Mouse (Mus musculus) heart, adult 8-10 months (tissue): ENCODE measurements around the gene Zfp933. TPM values are rescaled to one million over a fixed set of nuclear protein-coding genes. Genes with fewer than 3 reads are reported as not detected.
"Not testable (repeated sequence)": the region's sequence is repeated elsewhere in the genome, so short reads cannot be mapped to it uniquely, and the experiment has no call there.

Experiments used
- DNase-seq: peaks from one replicate; pipeline ENCODE4 v3.0.0; 2022; ENCODE audit warnings: low spot score
- total RNA-seq, 4 experiments: library from RNA; stranded (reverse); gene quantifications; 2 replicates each; pipeline ENCODE4 v1.2.4; 2022

Gene Zfp933
- total RNA-seq, 4 experiments from 2014 or later, result 8.1 to 12.7 (median 11.4) TPM

- DNase-seq, result no peak
These were observed 13.9 kb upstream of the Zfp933 start for GRCm38 (mm10) chr4:147862051-147862450.

DNA sequence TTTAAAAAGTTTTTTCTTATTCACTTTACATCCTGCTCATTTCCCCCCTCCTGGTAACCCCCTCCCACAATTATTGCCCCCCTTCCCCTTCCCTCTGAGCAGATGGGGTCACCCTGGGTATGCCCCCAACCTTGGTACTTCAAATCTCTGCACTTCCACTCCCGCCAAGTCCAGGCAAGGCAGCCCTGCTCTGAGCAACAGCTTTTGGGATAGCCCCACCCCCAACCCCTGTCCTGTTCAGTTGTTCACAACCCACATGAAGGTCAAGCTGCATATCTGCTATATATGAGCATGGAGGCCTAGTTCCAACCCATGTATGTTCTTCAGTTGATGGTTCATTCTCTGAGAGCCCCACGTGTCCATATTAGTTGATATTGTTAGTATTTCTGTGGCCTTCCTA lies 2.6 kb upstream of the Zfp933 start:
- DNase-seq, result no peak

DNA sequence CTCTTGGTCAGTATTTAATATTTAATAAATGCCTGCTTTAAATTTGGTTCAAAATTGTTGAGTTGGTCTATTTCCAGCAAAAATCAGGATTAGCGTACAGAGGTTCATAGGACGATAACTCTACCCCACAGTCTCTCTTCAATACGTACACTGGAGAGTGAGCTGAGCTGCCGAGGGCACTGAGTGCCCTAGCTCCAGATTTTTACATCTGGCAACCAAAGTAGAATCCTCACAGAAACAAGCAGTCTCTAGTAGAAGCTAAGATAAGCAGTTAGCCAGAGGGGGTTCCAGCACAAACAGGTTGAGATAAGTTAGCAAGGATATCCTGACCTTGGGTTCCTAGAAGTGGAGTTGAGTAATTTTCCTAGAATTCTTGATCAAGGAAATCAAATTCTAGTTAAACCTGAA lies 422 bp upstream of the Zfp933 start:
- no peak for DNase-seq

DNA sequence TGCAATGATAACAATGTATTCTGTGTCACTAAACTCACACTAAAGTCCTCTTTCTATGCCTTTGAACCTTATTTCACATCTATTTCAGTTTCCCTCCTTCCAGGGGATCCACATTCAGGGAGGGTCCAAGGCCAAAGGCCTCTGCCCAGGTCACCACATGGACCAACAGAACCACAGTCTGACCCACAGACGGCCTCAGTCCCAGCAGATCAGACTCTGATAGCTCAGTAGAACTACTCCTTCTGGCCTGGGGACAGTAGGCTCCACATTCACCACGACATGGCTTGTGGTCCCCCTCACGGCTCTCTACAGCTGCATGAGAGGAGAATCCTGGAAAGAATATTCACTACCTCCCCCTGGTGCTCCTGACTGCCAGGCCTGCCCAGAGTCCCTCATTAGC lies 5.3 kb downstream of the Zfp933 start:
- DNase-seq, result no peak

GRCm38 (mm10) chr4:147839282-147839681 lies 8.9 kb downstream of the Zfp933 start:
- peak; percentile 25 for DNase-seq

DNA sequence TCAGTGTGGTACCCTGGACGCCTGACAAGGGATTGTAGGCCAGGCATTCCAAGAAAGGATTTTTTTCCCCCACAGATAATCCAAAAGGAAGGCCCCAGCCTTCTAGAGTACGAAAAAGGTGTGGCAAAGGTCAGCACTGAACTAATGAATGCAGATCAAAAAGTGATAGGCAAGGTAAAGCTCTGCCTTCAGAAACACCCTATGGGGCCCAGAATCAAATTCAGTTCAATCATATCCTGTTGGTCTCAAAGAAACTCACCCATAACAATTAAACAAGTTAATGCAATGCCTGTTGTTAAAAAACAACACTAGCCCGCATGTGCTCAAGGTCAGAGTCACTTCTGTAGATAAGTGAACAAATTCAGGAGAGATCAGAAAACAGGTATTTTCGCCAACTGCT lies 23.8 kb downstream of the Zfp933 start:
- DNase-seq, result no peak

- not testable (repeated sequence) for DNase-seq
These were observed 26.8 kb downstream of the Zfp933 start for GRCm38 (mm10) chr4:147821414-147821813.

DNA sequence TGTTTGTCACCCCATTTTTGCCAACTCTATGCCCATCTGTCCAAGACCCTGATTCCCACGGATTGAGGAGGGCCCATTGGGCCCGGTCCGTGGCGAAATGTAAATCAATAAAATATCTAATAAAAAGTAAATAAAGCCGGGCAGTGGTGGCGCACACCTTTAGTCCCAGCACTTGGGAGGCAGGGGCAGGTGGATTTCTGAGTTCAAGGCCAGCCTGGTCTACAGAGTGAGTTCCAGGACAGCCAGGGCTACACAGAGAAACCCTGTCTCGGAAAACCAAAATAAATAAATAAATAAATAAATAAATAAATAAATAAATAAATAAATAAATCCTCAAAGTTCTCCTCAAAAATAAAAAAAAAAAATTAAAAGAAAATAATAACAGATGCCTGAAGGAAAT lies 28.5 kb downstream of the Zfp933 start:
- DNase-seq, result not testable (repeated sequence)

DNA sequence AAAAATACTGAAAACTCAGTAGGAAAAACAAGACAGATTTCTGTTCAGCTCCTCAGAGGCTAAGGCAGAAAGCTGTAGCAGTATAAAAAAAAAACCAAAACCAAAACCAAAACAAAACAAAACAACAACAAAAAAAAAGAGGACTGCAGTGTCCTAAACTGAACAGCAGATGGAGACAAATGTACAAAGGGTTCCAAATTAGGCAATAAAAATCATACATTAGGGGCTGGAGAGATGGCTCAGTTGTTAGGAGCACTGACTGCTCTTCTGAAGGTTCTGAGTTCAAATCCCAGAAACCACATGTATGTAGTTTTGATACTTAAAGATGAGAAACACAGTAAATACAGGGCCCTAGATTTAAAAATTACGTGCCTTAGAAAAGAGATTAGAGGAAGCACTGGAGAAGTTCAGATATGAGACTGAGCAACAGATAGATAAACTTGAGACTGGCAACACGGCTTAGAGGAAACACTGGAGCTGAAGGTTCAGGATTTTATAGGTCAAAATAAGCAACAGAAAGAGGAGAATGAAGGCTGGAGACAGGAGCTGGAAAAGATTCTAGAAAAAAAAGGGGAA lies 33.5 kb downstream of the Zfp933 start:
- no peak for DNase-seq

DNA sequence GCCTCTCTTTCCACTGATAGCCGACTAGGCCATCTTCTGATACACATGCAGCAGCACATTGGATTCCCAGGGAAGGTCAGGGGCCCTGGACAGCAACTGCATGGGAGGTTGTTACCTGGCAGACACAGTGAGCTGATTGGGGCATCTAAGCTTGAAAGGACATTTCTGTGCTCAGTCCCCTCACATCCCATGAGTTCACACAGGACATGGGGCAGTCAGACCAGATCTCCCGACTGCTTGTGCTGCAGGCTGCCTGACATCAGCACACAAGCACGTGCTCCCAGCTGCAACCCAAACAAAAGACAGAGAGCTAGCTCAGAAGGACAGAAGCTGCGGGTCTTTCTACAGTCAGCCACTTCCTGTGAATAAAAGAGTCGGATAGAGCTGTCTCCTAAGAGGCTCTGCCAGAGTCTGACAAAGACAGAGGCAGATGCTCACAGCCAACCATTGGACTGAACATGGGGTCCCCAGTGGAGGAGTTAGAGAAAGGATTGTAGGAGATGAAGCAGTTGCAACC lies 34.9 kb downstream of the Zfp933 start:
- DNase-seq, result no peak

GRCm38 (mm10) chr4:147809966-147810304 lies 38.2 kb downstream of the Zfp933 start:
- not testable (repeated sequence) for DNase-seq

GRCm38 (mm10) chr4:147809292-147809965 lies 38.7 kb downstream of the Zfp933 start, which contains the start of gene Zfp984:
Gene Zfp984, minus strand, starts transcription at chr4:147809788.
- DNase-seq, result peak; percentile 71

- not testable (repeated sequence) for DNase-seq
These were observed 39.7 kb downstream of the Zfp933 start for GRCm38 (mm10) chr4:147808483-147808882.

DNA sequence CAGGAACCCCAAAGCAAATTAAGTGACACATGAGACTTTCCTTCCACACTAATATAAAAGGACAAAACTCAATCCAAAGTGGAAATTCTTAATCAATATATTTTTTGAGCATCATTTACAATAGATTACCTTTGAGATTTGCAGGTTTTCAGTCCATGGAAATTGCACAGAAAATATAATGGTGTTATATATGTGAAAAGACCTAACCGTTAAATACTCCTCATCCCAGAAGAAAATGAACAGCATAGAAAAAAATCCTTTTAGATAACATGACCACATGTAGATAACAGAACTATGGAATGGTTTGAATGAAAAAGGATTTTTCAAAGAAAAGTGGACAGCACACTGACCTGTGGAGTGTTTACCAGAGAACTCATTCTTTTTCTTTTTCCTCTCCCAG lies 52.9 kb downstream of the Zfp933 start:
- DNase-seq, result not testable (repeated sequence)

- DNase-seq, result not testable (repeated sequence)
These were observed 54.0 kb downstream of the Zfp933 start for GRCm38 (mm10) chr4:147794026-147794665.

GRCm38 (mm10) chr4:147793390-147793916 lies 54.7 kb downstream of the Zfp933 start:
- DNase-seq, result not testable (repeated sequence)

DNA sequence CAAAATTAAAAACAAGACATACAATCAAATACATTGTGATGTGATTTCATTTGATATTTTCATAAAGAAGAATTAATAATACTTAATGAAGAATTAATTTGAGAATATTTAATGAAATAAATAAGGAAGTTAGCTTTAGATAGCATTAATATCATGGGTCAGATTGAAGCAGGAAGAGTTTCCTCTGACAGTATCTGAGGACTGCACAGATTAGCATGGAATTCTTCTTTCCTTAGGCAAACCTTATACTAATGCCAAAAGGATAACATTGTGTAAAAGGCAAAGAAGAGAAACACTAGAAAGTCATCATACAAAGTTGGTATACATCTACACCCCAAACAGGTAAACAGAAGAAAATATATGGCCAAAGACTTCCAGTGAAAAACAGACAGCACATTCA lies 56.4 kb downstream of the Zfp933 start:
- not testable (repeated sequence) for DNase-seq

Other genes starting within 250 kb of the Zfp933 start
- 1 to 10 TPM; 1.9 to 3.0 (median 2.7) TPM for gene Zfp979, start 205.9 kb downstream of the Zfp933 start, total RNA-seq
- gene Zfp534, start 145.8 kb downstream of the Zfp933 start, total RNA-seq, result under 1 TPM in 1 of 4 experiments, not detected in 3; 0.11 TPM
- gene Zfp984, start 38.6 kb downstream of the Zfp933 start, total RNA-seq, result 1 to 10 TPM; 2.0 to 2.7 (median 2.4) TPM
- gene Miip, start 20.4 kb upstream of the Zfp933 start, total RNA-seq, result 1 to 10 TPM; 6.0 to 9.4 (median 7.2) TPM
- 10 to 100 TPM; 17.8 to 23.1 (median 20.2) TPM for gene Fv1, start 20.6 kb upstream of the Zfp933 start, total RNA-seq
- 100 to 1,000 TPM; 664 to 803 (median 747) TPM for gene Mfn2, start 56.3 kb upstream of the Zfp933 start, total RNA-seq
- gene Plod1, start 88.4 kb upstream of the Zfp933 start, total RNA-seq, result 10 to 100 TPM; 52.7 to 66.9 (median 61.3) TPM
- 10 to 100 TPM; 35.8 to 43.1 (median 39.7) TPM for gene 2510039O18Rik, start 92.5 kb upstream of the Zfp933 start, total RNA-seq
- gene Nppb, start 137.4 kb upstream of the Zfp933 start, total RNA-seq, result 100 to 1,000 TPM; 107 to 313 (median 216) TPM
- 1,000 to 10,000 TPM; 1,499 to 1,940 (median 1,728) TPM for gene Nppa, start 152.4 kb upstream of the Zfp933 start, total RNA-seq
- 1 to 10 TPM; 7.1 to 9.8 (median 8.9) TPM for gene Clcn6, start 190.5 kb upstream of the Zfp933 start, total RNA-seq
- gene Mthfr, start 190.7 kb upstream of the Zfp933 start, total RNA-seq, result 1 to 10 TPM; 8.0 to 9.8 (median 8.6) TPM
- gene Agtrap, start 239.7 kb upstream of the Zfp933 start, total RNA-seq, result 10 to 100 TPM; 45.2 to 51.5 (median 48.2) TPM